Mouse (Mus musculus) megakaryocyte, embryonic 14.5 days (primary cell): Measurements from ENCODE around the gene Chst1.

Experiments
- FLI1 ChIP-seq: IDR thresholded peaks from 2 replicates; pipeline ENCODE4 v1.6.1; 2012; ENCODE audit warnings: low read length, inconsistent platforms, mixed read lengths
- GATA1 ChIP-seq: IDR thresholded peaks from 3 replicates; pipeline ENCODE4 v1.6.1; 2012; ENCODE audit warnings: mixed read lengths, low read length, inconsistent platforms, borderline replicate concordance

DNA sequence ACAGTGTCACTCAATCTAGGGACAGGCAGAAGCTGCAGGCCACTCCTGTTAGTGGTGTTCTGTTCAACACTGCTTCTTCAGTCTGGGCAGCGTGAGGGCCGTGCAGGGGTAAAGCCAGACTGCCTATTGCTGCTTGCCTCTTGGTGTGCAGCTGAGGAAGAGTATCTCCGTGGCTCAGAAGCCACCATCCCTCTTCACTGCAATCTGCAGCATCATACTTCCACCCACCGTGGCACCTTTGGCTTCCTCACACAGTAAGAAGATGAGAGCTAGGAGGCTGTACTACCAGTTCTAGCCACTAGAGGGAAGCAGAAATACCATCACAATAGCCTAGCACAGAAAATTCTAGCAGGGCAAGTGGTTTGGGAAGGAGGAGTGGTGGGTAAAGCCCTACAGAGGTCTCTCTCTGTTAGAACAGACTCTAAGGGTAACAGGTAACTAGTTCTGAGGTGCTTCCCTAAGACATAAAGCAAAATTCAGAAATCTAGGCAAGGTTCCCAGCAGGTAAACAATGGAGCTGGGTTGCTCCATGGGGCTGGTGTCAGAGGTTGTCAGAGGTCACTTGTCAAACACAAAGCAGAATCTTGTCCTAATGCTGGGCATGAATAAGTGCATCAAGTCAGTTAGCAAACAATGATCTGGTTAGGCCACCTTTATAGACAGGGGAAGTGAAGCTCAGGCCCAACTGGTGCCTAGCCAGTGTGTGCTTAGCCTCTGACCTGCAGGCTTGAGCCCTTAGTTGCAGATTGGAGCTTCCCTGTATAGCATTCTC lies 9.5 kb downstream of the Chst1 start:
- TF ChIP-seq GATA1 = no peak
- no peak for TF ChIP-seq FLI1
